Mouse (Mus musculus): ENCODE measurements around the gene Fgd1.

DNA sequence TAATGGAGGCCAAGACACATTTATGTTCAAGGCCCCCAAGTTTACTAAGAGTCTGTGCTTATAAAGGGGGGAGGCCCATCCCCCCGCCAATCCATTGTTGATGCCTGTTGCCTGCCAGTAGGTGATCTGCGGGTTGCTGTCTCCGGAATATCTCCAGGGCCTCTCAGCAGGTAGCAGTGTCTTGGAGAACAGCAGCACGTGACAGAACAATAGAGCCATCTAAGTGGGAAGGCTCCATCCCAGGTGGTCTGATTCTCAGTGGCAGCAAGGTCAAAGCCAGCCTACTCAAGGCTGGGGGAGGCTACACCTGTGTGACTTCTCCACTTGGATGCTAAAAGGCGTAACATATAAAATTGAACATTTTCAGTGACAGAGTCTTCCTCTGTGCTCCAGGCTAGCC lies 4.7 kb upstream of the Fgd1 start:
- TF ChIP-seq POLR2AphosphoS5 (IDR thresholded peaks at IDR 0.05; ENCODE audit: insufficient replicate concordance, low read depth, low read length) (no peak), CTCF (IDR thresholded peaks at IDR 0.05; ENCODE audit: low read depth, low read length) (no peak), GATA2 (IDR thresholded peaks at IDR 0.05; ENCODE audit: borderline replicate concordance, low read depth, low read length) (no peak)
